Mouse (Mus musculus) hindlimb bud, embryonic 11.5 days (tissue): ENCODE results near the gene Prpf40b.
"Not testable (repeated sequence)": the region's sequence is repeated elsewhere in the genome, so short reads cannot be mapped to it uniquely, and the experiment has no call there.

Experiments used
- DNase-seq: peaks from one replicate; pipeline ENCODE4 v3.0.0-alpha.2; 2012; ENCODE audit warnings: low read depth, low spot score; ENCODE audit errors: extremely low spot score

Gene Prpf40b

DNA sequence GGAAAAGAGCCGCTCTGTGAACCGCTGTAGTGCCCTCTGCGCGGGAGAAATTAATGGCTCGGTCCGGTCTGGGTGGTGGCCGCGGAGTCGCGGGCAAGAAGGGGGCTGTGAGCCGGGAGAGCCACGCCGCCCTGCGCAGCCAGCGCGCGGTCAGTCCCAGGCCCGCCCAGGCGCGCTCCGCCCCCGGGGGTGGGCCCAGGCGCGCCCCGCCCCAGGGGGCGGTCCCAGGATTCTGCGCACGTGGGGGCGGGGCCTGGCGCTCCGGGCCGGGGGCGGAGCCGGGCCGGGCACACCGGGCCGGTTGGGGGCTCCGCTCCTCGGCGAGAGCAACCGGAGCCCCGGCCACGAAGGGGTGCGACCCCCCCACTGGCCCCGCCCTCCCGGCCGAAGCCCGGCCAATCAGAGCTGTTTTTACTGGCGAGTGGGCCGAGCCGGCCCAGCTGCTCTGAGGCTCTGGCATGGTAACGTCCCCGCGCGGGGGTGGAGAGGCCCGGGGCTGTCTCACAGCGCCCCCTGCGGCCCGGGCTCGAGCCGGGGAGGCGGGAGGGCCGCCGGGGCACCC lies at the start of gene Prpf40b:
TSS of gene Prpf40b (plus strand) at position 275 of the 562 bp plus-strand sequence.
- DNase-seq, result peak; percentile 22

- not testable (repeated sequence) for DNase-seq
Measured at GRCm38 (mm10) chr15:99246736-99247135, 48.2 kb upstream of the Prpf40b start.

GRCm38 (mm10) chr15:99248972-99249371 lies 45.9 kb upstream of the Prpf40b start:
- DNase-seq, result no peak

GRCm38 (mm10) chr15:99249938-99250337 lies 44.9 kb upstream of the Prpf40b start:
- DNase-seq, result no peak

DNA sequence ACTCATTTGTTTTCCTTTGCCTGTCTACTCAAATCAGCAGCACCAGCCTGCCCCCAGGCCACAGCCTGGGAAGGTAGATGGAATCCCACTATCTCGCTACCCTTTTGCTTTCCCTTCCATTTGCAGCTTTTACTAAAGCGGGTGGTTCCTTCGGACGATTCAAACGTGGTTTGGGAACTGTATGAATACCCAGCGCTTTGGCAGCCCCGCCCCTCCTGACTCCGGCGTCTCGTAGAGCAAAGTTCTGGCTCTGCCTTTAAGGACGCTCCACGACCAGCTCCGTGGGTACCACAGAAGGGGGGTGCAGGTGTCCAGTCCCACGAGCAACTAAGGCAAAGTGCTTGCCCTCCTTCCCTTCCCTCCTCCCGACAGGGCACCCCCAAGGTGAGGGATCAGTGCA lies 43.8 kb upstream of the Prpf40b start:
- not testable (repeated sequence) for DNase-seq

DNA sequence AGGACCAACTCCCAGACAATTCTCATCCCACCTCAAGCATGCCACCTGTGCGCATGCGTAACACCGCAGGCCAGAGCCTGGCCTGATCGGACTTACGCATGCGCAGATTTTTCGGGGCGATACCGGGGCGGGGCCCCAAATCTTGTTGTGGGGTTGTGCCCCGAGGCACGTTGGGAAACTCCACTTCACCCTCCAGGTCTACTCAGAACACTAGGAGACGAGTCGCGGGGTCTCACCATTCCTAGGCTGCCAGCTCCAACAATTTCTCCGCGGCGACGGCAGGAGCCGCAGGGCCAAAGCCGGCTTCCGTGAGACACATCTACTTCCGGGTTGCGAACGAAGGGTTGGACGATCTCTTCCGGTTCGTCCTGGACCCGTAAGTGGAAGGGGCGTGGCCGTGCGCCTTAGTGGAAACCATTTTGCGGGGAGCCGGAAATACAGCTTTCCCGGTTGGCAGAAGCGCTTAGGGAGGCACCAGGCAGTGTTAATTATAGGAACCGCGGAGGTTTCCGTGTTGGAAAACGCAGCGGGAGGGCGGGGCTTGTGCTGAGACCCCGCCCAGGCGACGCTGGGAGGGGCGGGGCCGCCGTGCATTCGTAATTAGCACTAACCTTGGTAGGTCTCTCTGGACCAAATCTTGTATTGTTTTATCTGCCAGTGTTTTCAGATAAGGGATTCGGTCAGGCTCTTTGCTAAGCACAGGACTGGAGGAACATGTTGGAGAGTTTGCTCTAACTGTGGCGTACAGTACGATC lies 43.1 kb upstream of the Prpf40b start, which contains the start of gene Mcrs1:
TSS of gene Mcrs1 (minus strand) at position 336 of the 755 bp plus-strand sequence.
- peak; percentile 98 for DNase-seq

DNA sequence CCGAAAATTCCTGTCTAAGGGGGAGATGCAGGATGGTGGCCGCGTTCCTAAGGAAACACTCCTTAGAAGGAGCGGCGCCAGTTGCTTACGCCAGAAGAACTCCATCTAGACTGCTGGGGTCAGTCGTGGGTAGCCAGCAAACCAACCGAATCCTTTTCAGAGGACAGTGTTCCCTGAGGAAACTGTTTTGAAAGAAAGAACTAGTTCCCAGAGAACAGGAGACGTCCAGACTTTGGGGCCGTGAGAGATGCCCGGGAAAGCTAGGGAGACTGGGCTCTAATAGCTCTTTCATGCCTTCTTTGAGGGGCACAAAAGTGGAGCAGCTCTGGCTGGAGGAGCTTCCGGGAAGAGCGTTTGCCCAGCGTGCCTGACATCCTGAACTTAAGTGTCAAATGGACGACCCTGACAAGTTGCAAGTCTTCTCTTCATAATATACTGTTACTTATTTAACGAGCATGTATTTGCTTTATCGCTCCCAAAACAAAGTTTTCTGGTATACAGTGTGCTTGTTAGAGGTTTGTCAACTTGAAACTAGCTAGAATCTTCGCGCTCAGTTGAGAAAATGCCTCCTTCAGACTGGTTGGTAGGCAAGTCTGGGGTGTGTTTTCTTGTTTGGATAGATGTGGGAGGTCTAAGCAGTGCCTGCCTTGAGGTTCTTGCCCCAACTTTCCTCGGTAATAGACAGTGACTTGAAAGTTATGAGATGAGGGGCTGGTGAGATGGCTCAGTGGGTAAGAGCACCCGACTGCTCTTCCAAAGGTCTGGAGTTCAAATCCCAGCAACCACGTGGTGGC lies 42.3 kb upstream of the Prpf40b start:
- no peak for DNase-seq

DNA sequence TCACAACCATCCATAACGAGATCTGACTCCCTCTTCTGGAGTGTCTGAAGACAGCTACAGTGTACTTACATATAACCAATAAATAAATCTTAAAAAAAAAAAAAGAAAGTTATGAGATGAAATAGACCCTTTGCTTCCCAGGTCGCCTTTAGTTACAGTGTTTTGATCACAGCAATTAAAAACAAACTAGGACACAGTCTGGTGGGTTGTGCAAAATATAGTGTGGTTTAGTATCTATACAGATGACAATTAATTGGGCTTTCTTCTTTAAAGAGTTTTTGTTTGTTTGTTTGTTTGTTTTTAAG lies 41.8 kb upstream of the Prpf40b start:
- DNase-seq, result not testable (repeated sequence)

GRCm38 (mm10) chr15:99253772-99254171 lies 41.1 kb upstream of the Prpf40b start:
- no peak for DNase-seq

- no peak for DNase-seq
Measured at GRCm38 (mm10) chr15:99254477-99255005, 40.3 kb upstream of the Prpf40b start.

DNA sequence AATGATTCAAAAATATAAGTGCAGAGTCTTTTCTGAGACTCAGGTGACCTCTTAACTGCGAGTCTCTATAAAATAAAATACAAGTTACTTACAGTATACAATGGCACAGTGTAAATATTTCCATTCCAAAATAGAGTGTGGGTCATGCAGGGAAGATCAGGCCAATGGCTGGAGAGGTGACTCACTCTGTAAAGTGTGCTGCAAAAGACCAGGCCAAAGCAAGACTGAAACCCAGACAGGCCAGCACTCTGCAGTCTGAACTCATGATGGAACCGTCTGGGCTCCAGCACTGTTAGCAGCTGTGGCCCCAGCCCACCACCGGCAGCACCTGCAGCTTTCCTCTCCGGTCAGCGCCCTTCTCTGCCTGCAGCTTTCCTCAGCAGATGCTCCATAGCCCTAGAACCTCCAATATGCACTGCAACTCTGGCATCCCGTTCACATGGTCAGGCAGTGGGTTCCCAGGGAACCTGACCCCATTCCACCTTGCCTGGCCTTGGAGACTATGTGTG lies 39.6 kb upstream of the Prpf40b start:
- DNase-seq, result no peak

GRCm38 (mm10) chr15:99259167-99259729 lies 35.6 kb upstream of the Prpf40b start:
- no peak for DNase-seq

GRCm38 (mm10) chr15:99259730-99260252 lies 35.1 kb upstream of the Prpf40b start:
- DNase-seq, result no peak

GRCm38 (mm10) chr15:99262702-99263101 lies 32.2 kb upstream of the Prpf40b start:
- DNase-seq, result no peak

DNA sequence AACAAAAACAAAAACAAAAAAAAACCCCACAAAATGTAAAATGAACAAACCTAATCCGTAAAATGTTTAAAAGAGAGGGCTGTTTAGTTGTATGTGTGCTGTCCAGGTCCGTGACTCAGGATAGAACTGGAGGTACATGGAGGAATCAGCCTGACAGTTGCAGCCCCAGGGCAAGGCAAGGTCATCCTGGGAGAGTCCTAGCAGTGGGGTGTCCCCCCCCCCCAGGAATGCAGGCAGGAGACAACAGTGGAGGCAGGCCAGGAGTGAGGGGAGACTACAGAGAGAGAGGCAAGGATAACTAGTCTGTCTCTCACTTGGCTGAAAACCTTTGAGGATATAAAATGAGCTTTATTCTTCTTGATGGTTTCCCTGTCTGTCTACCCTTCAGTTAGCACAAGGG lies 30.5 kb upstream of the Prpf40b start:
- no peak for DNase-seq

DNA sequence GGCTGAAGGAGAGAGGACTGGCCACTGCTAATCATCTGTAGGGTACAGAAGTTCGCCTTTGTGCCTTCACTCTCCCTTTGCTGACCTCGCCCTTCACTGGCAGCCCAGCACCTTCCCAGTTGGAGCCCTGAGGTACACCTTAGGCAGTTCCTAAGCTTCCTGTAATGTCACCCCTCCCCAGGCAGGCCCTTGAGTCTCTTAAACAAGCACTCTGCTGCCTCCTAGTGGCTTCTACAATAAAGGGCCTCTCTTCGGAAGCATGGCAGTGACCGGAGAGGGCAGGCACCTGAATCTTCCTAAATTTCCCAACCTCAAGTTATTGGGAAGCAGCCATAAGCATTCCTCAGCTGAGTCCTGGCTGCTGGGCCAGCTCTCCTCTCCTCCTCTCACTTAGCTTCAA lies 29.2 kb upstream of the Prpf40b start:
- peak; percentile 71 for DNase-seq

- no peak for DNase-seq
Measured at GRCm38 (mm10) chr15:99276095-99276494, 18.8 kb upstream of the Prpf40b start.

- DNase-seq, result no peak
Measured at GRCm38 (mm10) chr15:99278271-99278670, 16.6 kb upstream of the Prpf40b start.

- DNase-seq, result no peak
Measured at GRCm38 (mm10) chr15:99283456-99283855, 11.4 kb upstream of the Prpf40b start.

DNA sequence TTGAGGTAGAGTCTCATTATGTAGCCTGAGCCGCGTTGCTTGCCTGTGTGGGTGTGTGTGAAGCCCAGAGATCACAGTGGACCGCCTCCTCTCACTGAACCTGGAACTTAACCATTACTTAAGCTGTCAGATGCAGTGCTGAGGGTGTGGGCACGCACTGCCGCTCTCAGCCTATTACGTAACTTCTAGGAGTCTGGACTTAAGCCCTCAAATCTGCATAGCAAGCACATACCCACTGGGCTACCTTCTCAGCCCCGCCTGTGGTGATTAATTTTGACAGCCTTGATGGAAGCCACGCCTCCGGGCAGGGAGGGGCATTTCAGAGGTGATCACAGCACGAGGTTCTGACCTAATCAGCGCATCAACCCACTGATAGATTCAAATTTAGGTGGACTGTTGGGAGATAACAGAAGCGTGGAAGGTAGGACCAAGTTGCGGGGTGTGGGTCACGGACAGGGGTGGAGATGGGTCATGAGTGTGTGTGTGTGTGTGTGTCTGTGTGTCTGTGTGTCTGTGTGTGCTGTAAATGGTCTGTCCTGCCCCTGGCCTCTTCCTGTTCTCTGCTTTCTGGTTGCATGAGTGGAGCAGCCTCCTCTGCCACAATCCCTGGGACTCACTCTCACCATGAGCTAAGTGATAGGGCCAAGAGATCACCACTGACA lies 10.2 kb upstream of the Prpf40b start:
- no peak for DNase-seq
